13 mouse cellular contexts compared by ENCODE assay signal in the genomic region with DNA sequence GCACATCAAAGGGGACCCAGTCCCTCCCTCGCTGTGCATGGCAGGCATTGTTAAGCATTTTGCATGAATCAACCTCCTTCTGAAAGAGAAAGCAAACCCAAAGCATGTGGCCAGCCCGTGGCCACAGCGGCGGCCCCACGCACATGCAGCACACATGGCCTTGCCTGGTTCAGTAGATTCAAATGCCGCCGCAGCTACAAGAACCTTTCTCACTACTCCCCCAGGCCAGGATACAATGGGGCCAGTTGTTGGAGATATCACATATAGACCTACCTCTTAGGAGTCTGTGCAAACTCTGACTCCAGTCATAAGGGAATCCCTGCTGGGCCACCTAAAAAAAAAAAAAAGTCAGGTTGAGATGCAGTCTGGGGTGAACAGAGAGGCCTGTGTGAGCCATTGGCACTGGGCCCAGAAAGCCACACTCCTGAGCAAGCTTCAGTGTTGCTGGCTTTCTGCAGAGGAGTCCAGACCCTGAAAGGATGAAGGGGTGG.
A peak's percentile ranks its signal among the peaks of the same experiment; 100 is the strongest.
DNase-seq lines count a peak whose midpoint lies in the region; ATAC-seq lines count a peak whose summit lies in the region.
"Had no signal": no experiment of that assay in that cellular context is flagged by ENCODE, and none has a peak within 500 bp of the region (broad histone marks: within the 10 kb centered on the region; RNA-seq: fewer than 3 reads in every experiment).

No protein-coding gene starts in this region.

- peak overlapping the region; percentile 38 for H3K27ac ChIP-seq in heart, embryonic 11.5 days (ENCODE audit: low read depth, low read length)
- H3K27ac ChIP-seq in neural tube, embryonic 13.5 days (replicated peaks) = no peak overlapping the region
- H3K27ac ChIP-seq in neural tube, embryonic 14.5 days (ENCODE audit: low read depth, low read length) = no peak overlapping the region
- H3K27ac ChIP-seq: gastrocnemius, adult 2 months; liver, embryonic 12.5 days had no signal

- no peak overlapping the region for H3K4me2 ChIP-seq in heart, embryonic 11.5 days
- no peak overlapping the region for H3K4me2 ChIP-seq in neural tube, embryonic 13.5 days
- H3K4me2 ChIP-seq in neural tube, embryonic 14.5 days (ENCODE audit: low read depth, low read length) = no peak overlapping the region
- H3K4me2 ChIP-seq: liver, embryonic 12.5 days had no signal

- ATAC-seq in heart, embryonic 11.5 days (replicated peaks; ENCODE audit: insufficient number of reproducible peaks, low FRiP score, low TSS enrichment) = peak; percentile 49; the same call in 1 of the 2 replicates
- ATAC-seq in neural tube, embryonic 13.5 days (ENCODE audit: low read depth) = peak; percentile 40; the same call in 1 of the 2 replicates
- peak; percentile 34 for ATAC-seq in neural tube, embryonic 14.5 days (ENCODE audit: low read depth)
- ATAC-seq: liver, embryonic 12.5 days had no signal

- WGBS in heart, embryonic 11.5 days (ENCODE audit: insufficient replicate concordance) = 84% methylated on average over 7 of the region's 7 CpGs
- 51% methylated on average over 7 of the region's 7 CpGs for WGBS in neural tube, embryonic 13.5 days
- WGBS in neural tube, embryonic 14.5 days = 46% methylated on average over 7 of the region's 7 CpGs

- no peak for DNase-seq in heart, adult 18-20 months
- DNase-seq in neural tube, embryonic 10.5 days (ENCODE audit: extremely low spot score, low spot score) = no peak
- DNase-seq in cerebellum, postnatal 25 days = peak; percentile 66 to 73
- DNase-seq in adrenal gland, postnatal 4 days (ENCODE audit: low spot score in 2 of 2) = no peak
- DNase-seq in urinary bladder, postnatal 25 days (ENCODE audit: low spot score) = no peak
- DNase-seq: gastrocnemius, adult 2 months; kidney, adult 11 months; thymus, postnatal 36 days had no signal

- no peak overlapping the region for H3K9ac ChIP-seq in heart, embryonic 11.5 days (ENCODE audit: low read depth, low read length)
- H3K9ac ChIP-seq in neural tube, embryonic 13.5 days = no peak overlapping the region
- H3K9ac ChIP-seq in neural tube, embryonic 14.5 days (replicated peaks; ENCODE audit: low read depth, low read length) = no peak overlapping the region
- H3K9ac ChIP-seq: liver, embryonic 12.5 days had no signal

- no peaks in the 10 kb centered on the region for H3K4me1 ChIP-seq in heart, embryonic 11.5 days (ENCODE audit: control insufficient read depth, insufficient read depth, low read length)
- H3K4me1 ChIP-seq in neural tube, embryonic 13.5 days (replicated peaks) = peaks cover 10% of the 10 kb centered on the region
- no peaks in the 10 kb centered on the region for H3K4me1 ChIP-seq in neural tube, embryonic 14.5 days (ENCODE audit: control insufficient read depth, insufficient read depth, low read length)
- H3K4me1 ChIP-seq: liver, embryonic 12.5 days had no signal

- H3K27me3 ChIP-seq in heart, embryonic 11.5 days (ENCODE audit: control insufficient read depth, insufficient read depth, low read length) = no peaks in the 10 kb centered on the region
- H3K27me3 ChIP-seq in neural tube, embryonic 13.5 days = no peaks in the 10 kb centered on the region
- H3K27me3 ChIP-seq in neural tube, embryonic 14.5 days (ENCODE audit: control insufficient read depth, insufficient read depth, low read length) = no peaks in the 10 kb centered on the region
- H3K27me3 ChIP-seq: liver, embryonic 12.5 days; megakaryocyte, embryonic 14.5 days had no signal

- no peaks in the 10 kb centered on the region for H3K36me3 ChIP-seq in heart, embryonic 11.5 days (ENCODE audit: control insufficient read depth, insufficient read depth, low read length)
- no peaks in the 10 kb centered on the region for H3K36me3 ChIP-seq in neural tube, embryonic 13.5 days
- H3K36me3 ChIP-seq in neural tube, embryonic 14.5 days (ENCODE audit: control insufficient read depth, insufficient read depth, low read length) = no peaks in the 10 kb centered on the region
- H3K36me3 ChIP-seq: liver, embryonic 12.5 days had no signal

- H3K9me3 ChIP-seq in heart, embryonic 11.5 days (replicated peaks; ENCODE audit: control insufficient read depth, low read length) = no peaks in the 10 kb centered on the region
- no peaks in the 10 kb centered on the region for H3K9me3 ChIP-seq in neural tube, embryonic 13.5 days
- no peaks in the 10 kb centered on the region for H3K9me3 ChIP-seq in neural tube, embryonic 14.5 days (ENCODE audit: control insufficient read depth, low read length)
- H3K9me3 ChIP-seq: liver, embryonic 12.5 days; megakaryocyte, embryonic 14.5 days had no signal

- H3K4me3 ChIP-seq in heart, embryonic 11.5 days (ENCODE audit: low read depth, low read length) = no peak overlapping the region
- no peak overlapping the region for H3K4me3 ChIP-seq in neural tube, embryonic 13.5 days
- H3K4me3 ChIP-seq in neural tube, embryonic 14.5 days (ENCODE audit: low read depth, low read length) = no peak overlapping the region
- H3K4me3 ChIP-seq: gastrocnemius, adult 2 months; liver, embryonic 12.5 days; megakaryocyte, embryonic 14.5 days had no signal

Comparison
In these comparisons a context has a peak if more than half of its experiments do, and no peak if none do; other contexts are left out.
1. DNase-seq: peak in cerebellum, postnatal 25 days (2 of 2); none in heart, adult 18-20 months (0 of 2), neural tube, embryonic 10.5 days (single experiment), adrenal gland, postnatal 4 days (0 of 2) and urinary bladder, postnatal 25 days (single experiment).
2. Peak in every context shown above with its lines, with median percentiles within 50 percentile points of each other: ATAC-seq.